Mouse (Mus musculus): ENCODE results near the gene Bmp8a.
"Not testable (repeated sequence)": the region's sequence is repeated elsewhere in the genome, so short reads cannot be mapped to it uniquely, and the experiment has no call there.

The Bmp8a gene

GRCm38 (mm10) chr4:123328946-123329345 is 14.1 kb downstream of the Bmp8a start:
- peak; percentile 22 for DNase-seq

GRCm38 (mm10) chr4:123327630-123328029 is 15.4 kb downstream of the Bmp8a start:
- no peak for DNase-seq

GRCm38 (mm10) chr4:123326087-123326486 is 17.0 kb downstream of the Bmp8a start:
- DNase-seq = no peak

- no peak for DNase-seq
Observed at GRCm38 (mm10) chr4:123323534-123323933, 19.5 kb downstream of the Bmp8a start, which contains the start of gene Oxct2a. Oxct2a (minus strand) TSS chr4:123323634.

- not testable (repeated sequence) for DNase-seq
Observed at GRCm38 (mm10) chr4:123322910-123323309, 20.1 kb downstream of the Bmp8a start.

GRCm38 (mm10) chr4:123314497-123314896 is 28.6 kb downstream of the Bmp8a start:
- no peak for DNase-seq

GRCm38 (mm10) chr4:123313010-123313409 is 30.0 kb downstream of the Bmp8a start:
- DNase-seq = no peak

- DNase-seq = no peak
Observed at GRCm38 (mm10) chr4:123311845-123312244, 31.2 kb downstream of the Bmp8a start.

- DNase-seq = no peak
Observed at GRCm38 (mm10) chr4:123308292-123308691, 34.8 kb downstream of the Bmp8a start.

GRCm38 (mm10) chr4:123306999-123307398 is 36.1 kb downstream of the Bmp8a start:
- no peak for DNase-seq

- peak; percentile 65 for DNase-seq
Observed at GRCm38 (mm10) chr4:123305789-123306188, 37.3 kb downstream of the Bmp8a start.

- DNase-seq = peak; percentile 64
Observed at GRCm38 (mm10) chr4:123298980-123299670, 43.9 kb downstream of the Bmp8a start.

- DNase-seq = no peak
Observed at GRCm38 (mm10) chr4:123298226-123298625, 44.8 kb downstream of the Bmp8a start.

GRCm38 (mm10) chr4:123297195-123297960 is 45.7 kb downstream of the Bmp8a start:
- DNase-seq = no peak

- DNase-seq = no peak
Observed at GRCm38 (mm10) chr4:123296148-123296534, 46.9 kb downstream of the Bmp8a start.

- DNase-seq = no peak
Observed at GRCm38 (mm10) chr4:123295516-123296147, 47.4 kb downstream of the Bmp8a start.

GRCm38 (mm10) chr4:123295026-123295425 is 48.0 kb downstream of the Bmp8a start:
- DNase-seq = not testable (repeated sequence)

GRCm38 (mm10) chr4:123293661-123294443 is 49.2 kb downstream of the Bmp8a start:
- DNase-seq = no peak

- DNase-seq = no peak
Observed at GRCm38 (mm10) chr4:123292989-123293388, 50.1 kb downstream of the Bmp8a start.

GRCm38 (mm10) chr4:123292390-123292789 is 50.7 kb downstream of the Bmp8a start:
- no peak for DNase-seq

GRCm38 (mm10) chr4:123289038-123289437 is 54.0 kb downstream of the Bmp8a start:
- DNase-seq = no peak

GRCm38 (mm10) chr4:123286790-123287189 is 56.3 kb downstream of the Bmp8a start:
- DNase-seq = no peak

Measured in cerebellum, adult 9-10 months (tissue).